Mouse (Mus musculus) lung, adult 2 months (tissue): Measurements from ENCODE around the gene Chd6. TPM values are rescaled to one million over a fixed set of nuclear protein-coding genes. Genes with fewer than 3 reads are reported as not detected.

ENCODE experiments used
- DNase-seq: peaks from one replicate; pipeline ENCODE4 v3.0.0; 2022
- H3K4me1 ChIP-seq: fragments of 200-500 bp; 2 replicates; pipeline ENCODE4 v1.6.1; 2011; ENCODE audit warnings: low read length; ENCODE audit not compliant: control insufficient read depth, insufficient read depth
- H3K4me3 ChIP-seq: fragments of 200-500 bp; replicated peaks from 2 replicates; pipeline ENCODE3; 2011; ENCODE audit warnings: low read depth, mild to moderate bottlenecking, control low read depth, low read length; ENCODE audit errors: extremely low read depth
- CTCF ChIP-seq: fragments of 200-500 bp; IDR thresholded peaks from 2 replicates; pipeline ENCODE4 v1.5.1; 2011; ENCODE audit warnings: mild to moderate bottlenecking, low read length, control low read depth; ENCODE audit not compliant: insufficient read depth
- POLR2A ChIP-seq: fragments of 200-500 bp; IDR thresholded peaks from 2 replicates; pipeline ENCODE4 v1.6.1; 2011; ENCODE audit warnings: low read depth, mild to moderate bottlenecking, control low read depth, low read length, borderline replicate concordance; ENCODE audit errors: extremely low read depth
- WGBS: fragments of 180-500 bp; shearing (Covaris S2); methylation state at CpG from one replicate; pipeline ENCODE4 v1.1.7; 2018; 5-methylcytosine and 5-hydroxymethylcytosine counted together
- polyA plus RNA-seq: library from polyadenylated mRNA; depleted of rRNA; stranded (reverse); fragments of >200 nt; gene quantifications from 2 replicates; pipeline ENCODE4 v1.2.3, GENCODE M21; 2012

The Chd6 gene
- polyA plus RNA-seq, 1 experiment, result 13.0 TPM

- WGBS, result 76% methylated on average over 5 of the region's 5 CpGs
- no peak for TF ChIP-seq CTCF
- no peak for TF ChIP-seq POLR2A
These were observed 3.1 kb upstream of the Chd6 start for GRCm38 (mm10) chr2:161112011-161112410.

DNA sequence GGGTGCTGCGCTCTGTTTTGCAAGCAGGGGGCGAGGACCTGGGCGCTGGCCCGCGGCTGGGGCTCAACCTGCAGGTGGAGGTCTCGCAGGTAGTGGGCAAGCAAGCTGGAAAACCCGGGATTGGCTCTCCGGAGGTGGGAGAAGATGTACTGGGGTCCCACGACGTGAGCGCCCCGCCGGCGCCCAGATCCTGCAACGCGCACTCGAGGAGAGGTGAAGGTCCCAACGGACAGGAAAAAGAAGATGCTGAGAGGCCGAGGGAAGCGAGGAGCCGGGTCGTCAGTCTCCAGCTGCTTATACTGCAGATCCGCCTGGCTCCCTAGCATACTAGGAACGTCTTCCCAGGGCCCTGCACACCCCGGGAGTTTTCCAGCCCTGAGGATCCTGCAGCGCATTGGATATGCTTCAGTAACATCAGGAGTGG is 535 bp upstream of the Chd6 start:
- Histone ChIP-seq H3K4me3 (peak overlapping the region; percentile 60), H3K4me1 (peaks cover 2% of the 10 kb centered on the region; the same call in 1 of the 2 replicates)
- 0% methylated on average over 26 of the region's 26 CpGs for WGBS
- DNase-seq, result no peak
- TF ChIP-seq CTCF, result no peak
- TF ChIP-seq POLR2A, result no peak

More at GRCm38 (mm10) chr2:161112011-161112410, 3.1 kb upstream of the Chd6 start:
- H3K4me3 ChIP-seq, result no peak overlapping the region
- no peak for DNase-seq
- H3K4me1 ChIP-seq, result no peaks in the 10 kb centered on the region; the same call in 1 of the 2 replicates

- under 1% methylated on average over 76 of the region's 77 CpGs for WGBS
- H3K4me1 ChIP-seq, result peaks cover 6% of the 10 kb centered on the region
- TF ChIP-seq POLR2A (no peak), CTCF (no peak)
- peak; percentile 39 for DNase-seq
- peak overlapping the region; percentile 68 for H3K4me3 ChIP-seq
These were observed 569 bp downstream of the Chd6 start for GRCm38 (mm10) chr2:161108085-161108927.

DNA sequence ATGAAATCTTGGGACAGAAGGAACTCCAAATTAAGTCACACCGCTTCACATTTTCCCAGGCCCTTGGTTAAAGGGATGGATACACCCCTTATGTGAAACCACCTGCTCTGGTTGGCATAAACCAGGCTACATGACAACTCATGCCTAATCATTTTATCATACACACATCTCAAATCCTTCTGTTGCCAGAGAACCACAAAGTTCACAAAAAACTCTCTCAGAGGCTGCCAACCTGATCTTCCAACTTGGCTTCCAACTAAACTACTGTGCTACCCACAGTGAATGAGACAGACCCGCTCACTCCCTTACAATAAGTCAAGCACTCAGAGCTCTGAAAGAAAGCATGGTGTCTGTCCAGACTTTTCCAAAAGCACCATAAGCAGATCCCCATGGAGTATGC is 1.6 kb downstream of the Chd6 start:
- TF ChIP-seq POLR2A (no peak), CTCF (no peak)
- 74% methylated on average over 2 of the region's 2 CpGs for WGBS
- peaks cover 9% of the 10 kb centered on the region for H3K4me1 ChIP-seq
- H3K4me3 ChIP-seq, result no peak overlapping the region
- no peak for DNase-seq

DNA sequence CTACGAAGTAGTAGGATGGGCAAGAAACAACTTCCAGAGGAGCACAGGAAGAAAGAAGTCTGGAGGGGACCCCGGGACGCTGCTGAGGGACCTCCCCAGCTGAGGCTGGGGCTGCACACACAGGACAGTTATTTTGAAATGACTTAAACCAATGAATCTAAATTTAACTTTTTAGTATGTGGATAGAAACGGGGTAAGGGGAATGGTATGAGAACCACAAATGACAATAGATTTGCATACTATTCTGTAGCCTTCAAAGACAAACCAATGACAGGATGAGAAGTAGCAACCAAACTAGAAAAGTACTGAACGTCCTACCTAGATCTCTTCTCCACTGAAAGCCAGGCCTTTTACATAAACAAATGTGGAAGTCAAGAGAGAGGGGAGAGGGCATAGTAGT is 5.1 kb downstream of the Chd6 start:
- H3K4me3 ChIP-seq, result no peak overlapping the region
- H3K4me1 ChIP-seq, result peaks cover 13% of the 10 kb centered on the region
- DNase-seq, result no peak
- TF ChIP-seq POLR2A, result no peak
- no peak for TF ChIP-seq CTCF
- 43% methylated on average over 5 of the region's 5 CpGs for WGBS

DNA sequence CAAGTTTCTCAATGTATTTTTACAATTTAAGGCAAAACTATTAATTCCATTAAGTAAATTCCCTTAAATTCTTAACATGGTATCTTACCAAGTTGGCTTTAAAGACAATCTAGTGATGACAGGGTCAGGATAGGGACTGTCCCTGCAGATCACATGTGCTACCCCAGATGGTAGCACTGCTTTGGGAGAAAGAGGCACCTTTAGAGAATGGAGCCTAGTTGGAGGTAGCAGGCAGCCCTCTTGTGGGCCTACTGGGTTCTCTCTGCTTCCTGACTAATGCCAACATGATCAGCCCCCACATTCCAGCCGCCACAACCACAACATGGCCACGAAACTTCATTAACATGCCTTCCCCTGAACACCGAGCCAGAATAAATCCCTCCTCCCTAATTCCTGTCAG is 6.8 kb downstream of the Chd6 start:
- DNase-seq, result no peak
- WGBS, result 69% methylated on average over 3 of the region's 3 CpGs
- no peak for TF ChIP-seq CTCF
- TF ChIP-seq POLR2A, result no peak
- Histone ChIP-seq H3K4me1 (peaks cover 13% of the 10 kb centered on the region), H3K4me3 (no peak overlapping the region)

GRCm38 (mm10) chr2:161097746-161098145 is 11.1 kb downstream of the Chd6 start:
- DNase-seq, result no peak
- TF ChIP-seq CTCF (no peak), POLR2A (no peak)
- H3K4me3 ChIP-seq, result no peak overlapping the region
- H3K4me1 ChIP-seq, result peaks cover 11% of the 10 kb centered on the region; the same call in 1 of the 2 replicates
- 94% methylated on average over 5 of the region's 5 CpGs for WGBS

DNA sequence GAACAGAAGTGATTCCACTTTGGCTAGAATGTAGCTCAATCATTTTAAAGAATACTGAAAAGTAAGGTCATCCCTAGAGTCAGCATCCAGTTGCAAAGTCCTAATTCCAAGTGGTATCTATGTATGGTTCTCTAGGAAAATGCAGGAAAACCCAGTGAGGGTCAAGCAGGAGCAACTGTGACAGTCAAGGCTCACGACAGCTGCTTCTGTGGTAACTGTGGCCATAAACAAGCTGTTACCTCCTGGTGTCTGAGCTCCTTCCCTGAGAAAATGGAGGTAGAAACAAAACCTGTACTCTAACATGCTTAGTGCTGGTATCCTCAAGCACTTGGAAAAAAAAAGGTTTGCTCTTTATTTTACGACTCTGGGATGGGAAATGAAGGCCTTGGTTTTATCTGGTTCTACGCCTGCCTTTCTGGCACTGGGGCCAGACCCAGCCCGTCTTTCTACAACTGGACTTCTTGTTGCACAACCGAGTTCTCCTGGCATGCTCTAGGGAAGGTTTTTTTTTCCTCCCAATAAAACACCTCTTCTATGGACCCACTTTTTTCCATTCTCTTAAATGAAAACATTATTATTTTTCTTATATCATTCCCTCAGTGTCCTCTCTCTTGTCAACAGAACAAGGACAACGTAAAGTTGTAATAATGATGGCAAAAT is 18.0 kb downstream of the Chd6 start:
- 59% methylated on average over 6 of the region's 6 CpGs for WGBS

GRCm38 (mm10) chr2:161090200-161090599 is 18.7 kb downstream of the Chd6 start:
- 39% methylated on average over 3 of the region's 3 CpGs for WGBS
- no peak overlapping the region for H3K4me3 ChIP-seq
- H3K4me1 ChIP-seq, result peaks cover 10% of the 10 kb centered on the region
- TF ChIP-seq CTCF, result peak; percentile 1; the same call in 1 of the 2 replicates
- TF ChIP-seq POLR2A, result no peak
- no peak for DNase-seq

More for the DNA sequence above, 18.0 kb downstream of the Chd6 start:
- no peak overlapping the region for H3K4me3 ChIP-seq
- H3K4me1 ChIP-seq, result peaks cover 12% of the 10 kb centered on the region
- no peak for DNase-seq
- TF ChIP-seq CTCF, result no peak
- no peak for TF ChIP-seq POLR2A

DNA sequence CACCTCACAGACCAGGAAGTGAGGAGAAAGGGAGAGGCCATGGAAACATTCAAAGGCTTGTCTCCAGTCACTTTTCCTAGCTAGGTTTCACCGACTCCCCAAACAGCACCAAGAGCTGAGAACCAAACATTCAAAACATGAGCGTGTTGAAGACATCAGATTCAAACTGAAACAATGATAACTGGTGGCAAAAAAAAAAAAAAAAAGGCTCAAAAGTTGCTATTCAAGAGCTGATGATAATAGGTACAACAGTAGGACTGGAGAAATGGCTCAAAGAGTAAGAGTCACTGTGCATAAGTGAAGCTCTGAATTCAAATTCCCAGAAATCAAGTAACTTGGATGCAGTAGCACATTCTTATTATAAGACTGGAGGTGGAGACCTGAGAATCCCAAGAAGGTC is 30.3 kb downstream of the Chd6 start:
- no peak overlapping the region for H3K4me3 ChIP-seq
- WGBS, result 87% methylated on average over 2 of the region's 2 CpGs
- H3K4me1 ChIP-seq, result peaks cover 8% of the 10 kb centered on the region
- no peak for TF ChIP-seq POLR2A
- no peak for TF ChIP-seq CTCF
- no peak for DNase-seq
